10 mouse cellular contexts compared by ENCODE assay signal in the genomic region with DNA sequence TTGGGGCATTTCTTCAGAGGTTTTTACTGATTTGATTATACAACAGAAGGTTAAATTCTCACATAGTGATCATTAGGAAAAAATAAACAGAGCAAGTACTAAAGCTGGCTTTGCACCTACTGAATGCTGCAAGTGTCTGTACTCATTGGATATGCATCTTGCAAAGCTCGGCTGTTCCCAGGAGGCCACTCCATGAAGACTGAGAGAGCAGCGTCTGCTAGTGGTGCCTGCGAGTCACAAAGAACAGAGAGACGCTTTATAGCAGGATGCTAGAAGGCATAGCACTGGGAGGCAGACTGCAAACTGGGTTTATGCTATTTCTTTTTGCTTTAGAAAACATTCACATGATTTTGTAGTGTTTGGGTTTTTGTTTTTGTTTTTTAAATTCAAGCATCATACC.
DNase-seq lines count a peak whose midpoint lies in the region; ATAC-seq lines count a peak whose summit lies in the region.
"Had no signal": no experiment of that assay in that cellular context is flagged by ENCODE, and none has a peak within 500 bp of the region (broad histone marks: within the 10 kb centered on the region; RNA-seq: fewer than 3 reads in every experiment).

No protein-coding gene starts in this region.

- H3K4me2 ChIP-seq in forebrain, embryonic 11.5 days (ENCODE audit: low read depth, low read length, severe bottlenecking) = no peak overlapping the region
- H3K4me2 ChIP-seq in hindbrain, embryonic 12.5 days (replicated peaks) = no peak overlapping the region
- H3K4me2 ChIP-seq: embryonic facial prominence, embryonic 13.5 days; lung, embryonic 15.5 days had no signal

- no peak overlapping the region for H3K4me3 ChIP-seq in forebrain, embryonic 11.5 days (ENCODE audit: low read depth, low read length)
- no peak overlapping the region for H3K4me3 ChIP-seq in forebrain, embryonic 10.5 days
- no peak overlapping the region for H3K4me3 ChIP-seq in hindbrain, embryonic 12.5 days
- H3K4me3 ChIP-seq: embryonic facial prominence, embryonic 13.5 days; lung, embryonic 15.5 days had no signal

- no peak overlapping the region for H3K27ac ChIP-seq in forebrain, embryonic 11.5 days (ENCODE audit: low read depth, low read length)
- no peak overlapping the region for H3K27ac ChIP-seq in forebrain, embryonic 10.5 days
- no peak overlapping the region for H3K27ac ChIP-seq in hindbrain, embryonic 12.5 days
- H3K27ac ChIP-seq: embryonic facial prominence, embryonic 13.5 days; lung, embryonic 15.5 days had no signal

- DNase-seq in forebrain, embryonic 11.5 days (ENCODE audit: low spot score) = peak; percentile 53
- no peak for DNase-seq in forebrain, embryonic 10.5 days (ENCODE audit: extremely low spot score, low spot score)
- peak; percentile 43 to 71 for DNase-seq in left cerebral cortex, postnatal 10 days (ENCODE audit: extremely low spot score in 1 of 2, low spot score in 2 of 2)
- DNase-seq in right cerebral cortex, postnatal 10 days (ENCODE audit: low spot score in 2 of 2) = peak; percentile 84 to 89
- no peak for DNase-seq in heart, adult 18-20 months

- no peak overlapping the region for H3K9ac ChIP-seq in forebrain, embryonic 11.5 days (ENCODE audit: low read length)
- H3K9ac ChIP-seq in hindbrain, embryonic 12.5 days = no peak overlapping the region
- H3K9ac ChIP-seq: embryonic facial prominence, embryonic 13.5 days; lung, embryonic 15.5 days had no signal

- 18% methylated on average over 4 of the region's 4 CpGs for WGBS in forebrain, embryonic 11.5 days
- WGBS in forebrain, embryonic 10.5 days = 25% methylated on average over 4 of the region's 4 CpGs
- WGBS in hindbrain, embryonic 12.5 days = 12% methylated on average over 4 of the region's 4 CpGs

- no peaks in the 10 kb centered on the region for H3K9me3 ChIP-seq in forebrain, embryonic 11.5 days (ENCODE audit: control insufficient read depth, low read length)
- H3K9me3 ChIP-seq in forebrain, embryonic 10.5 days = no peaks in the 10 kb centered on the region
- no peaks in the 10 kb centered on the region for H3K9me3 ChIP-seq in hindbrain, embryonic 12.5 days (replicated peaks)
- H3K9me3 ChIP-seq: embryonic facial prominence, embryonic 13.5 days; lung, embryonic 15.5 days had no signal

- peak; percentile 72; the same call in 1 of the 2 replicates for ATAC-seq in forebrain, embryonic 11.5 days (replicated peaks; ENCODE audit: low FRiP score)
- ATAC-seq in hindbrain, embryonic 12.5 days (ENCODE audit: low FRiP score) = peak; percentile 80
- no peak for ATAC-seq in erythroblast, adult 5-6 weeks (replicated peaks; ENCODE audit: low FRiP score, poor library complexity, severe bottlenecking)
- no peak for ATAC-seq in megakaryocyte progenitor cell, adult 5-6 weeks (replicated peaks; ENCODE audit: poor library complexity)

- H3K4me1 ChIP-seq in forebrain, embryonic 11.5 days (replicated peaks; ENCODE audit: control insufficient read depth, insufficient read depth, low read length) = no peaks in the 10 kb centered on the region
- H3K4me1 ChIP-seq in forebrain, embryonic 10.5 days = no peaks in the 10 kb centered on the region
- H3K4me1 ChIP-seq in hindbrain, embryonic 12.5 days = no peaks in the 10 kb centered on the region
- H3K4me1 ChIP-seq: lung, embryonic 15.5 days had no signal

- H3K36me3 ChIP-seq in forebrain, embryonic 11.5 days (ENCODE audit: control insufficient read depth, insufficient read depth, low read length) = no peaks in the 10 kb centered on the region
- H3K36me3 ChIP-seq in forebrain, embryonic 10.5 days (replicated peaks) = no peaks in the 10 kb centered on the region
- no peaks in the 10 kb centered on the region for H3K36me3 ChIP-seq in hindbrain, embryonic 12.5 days
- H3K36me3 ChIP-seq: embryonic facial prominence, embryonic 13.5 days; lung, embryonic 15.5 days had no signal

- intact Hi-C loops in left cerebral cortex, postnatal 10 days (cut with DNase I) = no loop called here

- H3K27me3 ChIP-seq in forebrain, embryonic 11.5 days (ENCODE audit: control insufficient read depth, insufficient read depth, low read length) = no peaks in the 10 kb centered on the region
- no peaks in the 10 kb centered on the region for H3K27me3 ChIP-seq in forebrain, embryonic 10.5 days (ENCODE audit: poor library complexity, severe bottlenecking)
- no peaks in the 10 kb centered on the region for H3K27me3 ChIP-seq in hindbrain, embryonic 12.5 days
- H3K27me3 ChIP-seq: embryonic facial prominence, embryonic 13.5 days; lung, embryonic 15.5 days had no signal

Comparison
In these comparisons a context has a peak if more than half of its experiments do, and no peak if none do; other contexts are left out.
1. DNase-seq: peak in forebrain, embryonic 11.5 days (single experiment), left cerebral cortex, postnatal 10 days (2 of 2) and right cerebral cortex, postnatal 10 days (2 of 2); none in forebrain, embryonic 10.5 days (single experiment) and heart, adult 18-20 months (0 of 2).
2. ATAC-seq: peak in forebrain, embryonic 11.5 days (single experiment) and hindbrain, embryonic 12.5 days (single experiment); none in erythroblast, adult 5-6 weeks (single experiment) and megakaryocyte progenitor cell, adult 5-6 weeks (single experiment).